Mouse (Mus musculus) fibroblast of lung, adult 2 months (primary cell): ENCODE data around the gene Tle4.
A peak's percentile ranks its signal among the peaks of the same experiment; 100 is the strongest.

Experiments used
- DNase-seq: peaks from one replicate; pipeline ENCODE4 v3.0.0-alpha.2; 2011; ENCODE audit warnings: low read depth

Gene Tle4

GRCm38 (mm10) chr19:14463281-14464079 lies 134.4 kb downstream of the Tle4 start:
- no peak for DNase-seq

DNA sequence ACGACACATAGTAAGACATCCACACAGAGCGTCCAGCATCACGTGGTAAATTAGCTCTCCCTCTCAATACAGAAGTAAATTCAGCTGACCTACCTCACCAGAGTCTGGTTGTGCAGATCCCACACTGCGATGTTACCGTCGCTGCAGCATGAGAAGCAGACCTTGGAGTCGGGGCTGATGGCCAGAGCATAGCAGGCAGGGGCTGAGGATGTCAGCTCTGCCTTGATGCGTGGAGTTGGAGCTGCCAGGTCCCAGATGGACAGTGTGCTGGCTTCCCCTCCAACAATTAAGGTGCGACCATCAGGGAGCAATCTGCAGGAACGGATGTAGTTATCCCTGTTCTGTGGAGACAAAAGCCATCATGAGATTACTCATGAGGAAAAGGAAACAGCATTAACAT lies 144.4 kb downstream of the Tle4 start:
- no peak for DNase-seq

DNA sequence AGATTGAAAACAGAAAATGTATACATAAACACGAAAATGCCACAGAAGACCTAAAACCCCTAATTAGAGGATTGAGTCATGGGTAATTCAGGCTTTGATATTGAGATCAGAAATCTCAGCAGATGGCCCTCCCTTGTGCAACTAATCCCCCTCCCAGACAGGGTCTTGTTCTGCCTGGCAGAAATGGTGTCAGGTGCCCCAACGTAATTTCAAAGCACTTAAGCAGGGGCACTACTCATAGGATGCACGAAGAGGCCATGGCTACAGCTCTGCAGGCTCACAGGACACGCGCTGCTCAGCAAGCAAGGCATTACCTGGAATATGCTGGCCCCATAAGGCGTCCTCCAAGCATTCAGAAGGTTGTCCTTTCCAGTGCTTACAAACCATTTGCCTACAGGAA lies 146.5 kb downstream of the Tle4 start:
- no peak for DNase-seq

DNA sequence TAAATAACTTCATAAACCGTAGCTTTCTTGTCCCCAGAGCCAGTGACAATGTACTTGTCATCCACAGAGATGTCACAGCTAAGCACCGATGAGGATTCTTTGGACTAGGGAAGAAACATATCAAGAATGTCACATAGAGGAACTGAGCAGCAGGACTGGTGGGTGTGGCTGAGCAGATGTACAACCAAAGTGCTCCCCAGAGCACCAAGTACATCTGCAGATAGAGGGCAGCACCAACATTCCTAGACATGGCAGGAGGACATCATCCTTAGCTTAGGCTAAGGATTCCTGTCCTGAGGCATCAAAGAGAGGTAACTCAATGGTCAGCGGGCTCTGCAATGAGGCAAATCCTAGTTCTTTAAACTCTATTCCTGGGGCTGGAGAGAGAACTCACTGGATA lies 148.1 kb downstream of the Tle4 start:
- no peak for DNase-seq

DNA sequence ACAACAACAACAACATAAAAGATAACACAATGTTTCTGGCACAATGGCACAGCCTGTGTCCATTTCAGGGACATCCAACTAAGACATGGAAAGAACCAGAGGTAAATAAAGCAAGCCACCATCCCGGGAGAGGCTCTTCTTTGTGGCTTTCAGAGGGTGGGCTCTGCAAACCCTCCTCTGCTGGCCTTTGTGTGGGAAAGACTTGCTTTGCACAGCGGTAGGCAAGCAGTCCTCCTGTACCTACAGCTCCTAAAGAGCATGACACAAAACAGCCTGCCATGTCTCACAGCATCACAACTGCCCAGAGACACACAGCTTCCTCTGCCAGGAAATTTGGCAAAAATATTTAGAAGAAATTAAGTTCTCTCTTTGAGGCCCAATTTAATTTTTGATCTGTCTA lies 149.3 kb downstream of the Tle4 start:
- no peak for DNase-seq

GRCm38 (mm10) chr19:14447474-14447873 lies 150.4 kb downstream of the Tle4 start:
- DNase-seq, result no peak

DNA sequence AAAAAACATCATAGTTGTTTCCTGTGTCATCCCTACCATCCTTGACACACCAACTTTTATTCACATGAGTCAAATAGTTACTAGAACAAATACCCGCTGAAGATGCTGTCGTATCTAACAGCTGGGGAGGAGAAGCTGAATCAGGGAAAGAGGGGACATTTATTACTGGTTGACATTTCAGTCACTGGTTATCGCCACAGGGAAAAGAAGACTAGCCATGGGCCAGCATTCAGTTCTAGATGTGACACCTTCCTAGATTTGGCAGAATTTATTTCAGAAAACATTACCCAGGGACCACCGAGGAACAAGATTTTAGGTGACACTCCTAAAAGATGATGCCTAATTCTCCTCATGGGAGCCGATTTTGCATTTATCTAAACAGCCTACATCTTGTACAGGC lies 156.0 kb downstream of the Tle4 start:
- DNase-seq, result no peak

GRCm38 (mm10) chr19:14437226-14437625 lies 160.6 kb downstream of the Tle4 start:
- no peak for DNase-seq

- no peak for DNase-seq
Observed at GRCm38 (mm10) chr19:14436567-14436966, 161.3 kb downstream of the Tle4 start.

GRCm38 (mm10) chr19:14435681-14436376 lies 162.0 kb downstream of the Tle4 start:
- DNase-seq, result no peak

DNA sequence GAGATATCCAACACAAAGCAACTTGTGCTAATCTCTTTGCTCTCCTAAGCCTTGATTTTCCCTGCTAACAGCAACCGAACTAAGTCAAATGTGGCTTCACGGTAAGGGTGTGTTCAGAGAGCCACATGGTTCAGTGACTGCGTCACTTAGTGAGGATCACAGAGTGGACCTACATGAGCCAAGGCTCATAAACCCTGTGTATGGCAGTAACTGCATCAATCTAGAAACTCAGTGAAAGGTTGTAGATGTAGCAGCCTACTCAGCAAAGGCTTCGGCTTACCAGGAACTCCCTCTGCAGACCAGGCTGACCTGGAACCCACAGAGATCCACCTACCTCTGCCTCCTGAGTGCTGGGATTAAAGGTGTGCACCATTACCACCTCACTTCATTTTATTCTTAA lies 164.0 kb downstream of the Tle4 start:
- no peak for DNase-seq

GRCm38 (mm10) chr19:14432436-14432835 lies 165.4 kb downstream of the Tle4 start:
- no peak for DNase-seq

DNA sequence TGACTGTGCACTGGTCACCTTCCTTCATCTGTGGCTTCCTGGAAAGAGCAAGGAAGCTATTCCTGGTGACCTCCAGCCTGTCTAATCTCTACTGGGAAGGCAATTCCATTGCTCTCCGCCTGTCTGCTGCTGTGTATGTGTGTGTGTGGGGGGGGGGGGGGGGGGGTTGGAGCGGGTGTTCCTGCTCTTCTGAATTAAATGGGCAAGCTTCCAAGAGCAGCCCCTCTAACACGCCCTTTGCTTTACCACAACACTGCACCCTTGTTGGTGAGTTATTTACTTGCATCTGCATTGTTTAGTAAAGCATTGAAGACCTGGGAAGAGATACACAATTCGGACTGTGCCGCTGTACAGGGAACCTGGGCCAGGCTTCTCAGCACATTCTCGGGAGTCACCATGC lies 170.9 kb downstream of the Tle4 start:
- DNase-seq, result no peak

GRCm38 (mm10) chr19:14426244-14426868 lies 171.5 kb downstream of the Tle4 start:
- DNase-seq, result no peak

- no peak for DNase-seq
Observed at GRCm38 (mm10) chr19:14425122-14425521, 172.7 kb downstream of the Tle4 start.

GRCm38 (mm10) chr19:14424016-14424964 lies 173.6 kb downstream of the Tle4 start:
- no peak for DNase-seq

DNA sequence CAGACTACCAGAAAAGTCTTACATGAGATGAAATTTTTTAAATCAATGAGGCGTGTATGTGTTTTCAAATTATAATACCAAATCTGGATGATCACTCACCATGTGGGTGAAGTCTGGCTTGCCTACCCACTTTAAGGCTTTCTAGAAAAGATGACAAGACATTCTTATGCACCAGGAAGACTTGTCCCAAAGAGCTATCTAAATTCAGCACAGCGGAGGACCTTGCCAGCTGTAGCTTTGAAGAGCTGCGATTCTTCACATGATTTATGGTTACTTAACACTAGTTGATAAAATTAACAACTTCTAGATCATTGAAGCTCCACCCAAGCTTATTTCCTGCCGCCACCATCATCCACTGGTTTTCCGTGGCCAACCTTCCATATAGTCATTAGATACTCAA lies 176.2 kb downstream of the Tle4 start:
- DNase-seq, result no peak

- DNase-seq, result no peak
Observed at GRCm38 (mm10) chr19:14419886-14420285, 178.0 kb downstream of the Tle4 start.

GRCm38 (mm10) chr19:14416845-14417244 lies 181.0 kb downstream of the Tle4 start:
- DNase-seq, result peak; percentile 43

GRCm38 (mm10) chr19:14415996-14416395 lies 181.9 kb downstream of the Tle4 start:
- DNase-seq, result no peak

- no peak for DNase-seq
Observed at GRCm38 (mm10) chr19:14414957-14415356, 182.9 kb downstream of the Tle4 start.

GRCm38 (mm10) chr19:14406603-14407002 lies 191.2 kb downstream of the Tle4 start:
- no peak for DNase-seq
